Mouse (Mus musculus): ENCODE results near the gene Camta1.

Camta1 gene

DNA sequence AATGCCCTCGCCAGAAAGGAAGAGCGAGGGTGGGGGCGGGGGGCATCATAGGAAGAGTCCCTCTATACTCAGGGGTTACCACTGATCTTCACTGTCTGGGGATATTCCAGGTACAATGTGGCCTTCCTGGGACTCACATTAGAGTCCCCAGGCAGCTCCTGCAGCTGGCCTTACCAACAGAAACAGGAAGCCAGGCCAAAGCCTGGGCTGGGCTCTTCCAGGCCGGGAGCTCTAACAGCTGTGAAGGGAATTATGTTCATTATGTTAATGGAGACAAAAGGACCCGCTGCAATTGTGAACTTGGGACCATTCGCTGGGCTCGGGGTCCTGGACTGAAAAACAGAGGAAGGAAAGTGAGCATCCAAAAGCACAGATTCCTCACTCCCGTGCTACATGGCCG, 200.2 kb downstream of the Camta1 start:
- no peak for DNase-seq

DNA sequence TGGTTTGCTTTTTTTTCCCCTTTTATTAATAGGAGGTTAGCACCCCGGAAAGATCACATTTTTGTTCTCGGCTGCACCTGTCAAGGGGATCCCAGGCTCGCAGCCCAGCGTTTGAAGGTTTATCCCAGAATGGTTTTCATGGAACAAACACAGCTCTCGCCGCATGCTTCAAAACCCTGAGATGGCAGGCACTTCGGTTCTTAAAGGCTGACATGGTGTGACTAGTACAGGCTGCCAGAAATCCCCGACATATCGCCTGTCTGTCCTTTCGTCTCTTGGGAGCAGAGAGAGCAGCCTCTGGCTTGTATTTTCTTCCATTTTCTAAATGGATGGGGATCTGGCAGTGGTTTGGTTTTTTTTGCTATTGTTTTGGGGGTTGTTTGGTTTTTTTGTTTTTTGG, 205.2 kb downstream of the Camta1 start:
- no peak for DNase-seq

DNA sequence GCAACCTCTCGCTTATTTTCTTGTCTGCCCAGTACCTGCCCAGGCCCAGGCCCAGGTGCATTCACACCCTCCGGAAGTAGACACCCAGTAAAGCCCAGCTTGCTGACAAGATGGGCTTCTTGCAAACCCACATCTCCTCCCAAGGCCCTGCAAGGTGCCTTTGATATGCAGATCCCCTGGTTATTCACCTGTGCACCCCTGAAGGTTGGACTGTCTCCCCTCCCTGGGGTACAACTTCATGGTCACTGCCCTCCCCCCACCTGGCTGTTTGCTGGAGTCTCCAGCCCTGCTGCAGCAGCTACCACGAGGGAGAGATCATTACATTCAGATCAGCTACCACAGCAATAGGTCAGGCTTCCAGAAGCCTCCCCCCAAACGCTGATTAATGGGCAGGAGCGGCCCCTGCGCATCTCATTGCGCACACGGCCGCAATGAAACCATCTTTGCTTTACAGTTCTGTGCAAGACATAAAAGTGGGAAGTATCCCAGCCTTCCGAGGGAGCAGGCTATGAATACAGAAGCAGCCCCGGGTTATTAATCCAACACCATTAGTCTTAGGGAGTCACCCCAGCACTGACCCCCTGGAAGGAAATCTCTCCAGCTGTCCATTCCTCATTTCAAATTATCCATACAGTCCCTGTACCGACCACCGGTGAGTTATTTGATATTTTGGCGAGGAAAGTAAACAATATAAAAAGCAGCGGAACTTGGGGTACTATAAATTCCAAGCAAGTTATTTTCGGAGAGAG, 205.9 kb downstream of the Camta1 start:
- no peak for DNase-seq

DNA sequence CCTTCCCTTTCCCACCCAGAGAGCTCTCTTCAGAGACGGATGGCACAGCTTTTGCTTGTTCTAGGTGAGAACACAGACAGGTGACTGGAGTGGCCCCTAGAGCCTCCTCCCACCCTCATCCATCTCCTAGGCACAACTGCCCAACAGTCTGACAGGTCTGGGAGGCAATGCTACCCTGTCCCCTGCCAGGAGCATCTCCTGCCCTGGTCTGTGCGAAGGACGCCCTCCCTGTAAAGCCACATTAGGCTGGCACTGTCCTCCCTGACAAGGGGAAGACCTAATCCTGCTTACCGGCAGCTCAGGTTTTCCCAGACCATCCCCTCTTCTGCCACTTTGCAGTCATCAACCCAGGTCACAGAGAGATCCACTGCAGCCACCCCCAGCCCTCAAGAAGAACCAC, 206.4 kb downstream of the Camta1 start:
- no peak for DNase-seq

DNA sequence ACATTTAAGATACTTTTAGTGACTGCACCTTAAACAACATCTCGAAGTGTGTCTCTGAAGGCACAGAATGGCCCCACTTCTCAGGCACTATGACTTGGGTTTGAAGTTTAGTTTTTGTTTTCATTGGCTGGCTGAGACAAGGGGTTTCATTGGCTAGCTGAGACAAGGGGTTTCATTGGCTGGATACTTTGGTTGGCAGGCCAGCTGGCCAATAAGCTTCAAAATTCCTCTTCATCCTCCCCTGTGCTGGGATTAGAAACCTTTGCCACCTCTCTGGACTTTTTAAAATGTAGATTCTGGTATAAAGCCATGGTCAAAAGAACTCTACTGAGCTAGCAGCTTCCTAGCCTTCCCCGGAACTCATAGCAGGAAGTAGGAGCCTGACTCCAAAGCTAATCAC, 219.3 kb downstream of the Camta1 start:
- no peak for DNase-seq

DNA sequence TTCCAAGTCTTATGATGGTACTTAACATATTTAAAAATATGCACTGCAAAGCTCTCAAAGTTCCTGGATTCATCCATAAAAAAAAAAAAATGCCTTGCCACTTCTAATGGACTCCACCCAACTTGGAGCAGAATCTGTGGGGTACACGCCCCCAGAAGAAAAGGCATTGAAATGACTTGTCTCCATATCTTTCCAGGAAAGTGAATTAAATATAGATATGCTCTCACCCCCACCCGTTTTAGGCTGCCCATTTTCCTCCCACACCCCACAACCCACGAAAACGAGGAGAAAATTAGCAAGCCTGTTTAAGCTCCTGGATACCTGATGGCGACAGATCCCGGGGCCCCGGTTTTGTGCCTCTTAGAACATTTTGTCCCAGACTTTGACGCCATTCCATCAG, 220.7 kb downstream of the Camta1 start:
- no peak for DNase-seq

DNA sequence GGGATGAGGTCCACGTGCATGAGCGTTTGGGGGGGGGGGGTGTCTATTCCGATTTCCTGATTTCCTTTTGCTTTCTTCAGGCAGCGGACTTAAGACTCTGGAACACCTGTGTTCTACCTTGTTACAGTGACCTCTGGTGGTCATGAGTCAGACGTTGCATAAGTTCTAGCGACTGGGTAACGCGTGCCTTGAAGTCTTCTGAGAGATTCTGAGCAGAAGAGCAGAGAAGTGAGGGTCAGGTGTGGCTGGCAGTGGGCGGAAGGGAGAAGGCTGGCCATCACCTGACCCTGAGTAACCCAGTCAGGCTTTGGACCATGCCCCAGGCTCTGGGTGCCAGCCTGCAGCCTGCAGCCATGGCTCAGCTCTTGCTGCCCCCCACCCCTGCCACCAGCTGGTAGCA, 222.7 kb downstream of the Camta1 start:
- DNase-seq = peak; percentile 72

DNA sequence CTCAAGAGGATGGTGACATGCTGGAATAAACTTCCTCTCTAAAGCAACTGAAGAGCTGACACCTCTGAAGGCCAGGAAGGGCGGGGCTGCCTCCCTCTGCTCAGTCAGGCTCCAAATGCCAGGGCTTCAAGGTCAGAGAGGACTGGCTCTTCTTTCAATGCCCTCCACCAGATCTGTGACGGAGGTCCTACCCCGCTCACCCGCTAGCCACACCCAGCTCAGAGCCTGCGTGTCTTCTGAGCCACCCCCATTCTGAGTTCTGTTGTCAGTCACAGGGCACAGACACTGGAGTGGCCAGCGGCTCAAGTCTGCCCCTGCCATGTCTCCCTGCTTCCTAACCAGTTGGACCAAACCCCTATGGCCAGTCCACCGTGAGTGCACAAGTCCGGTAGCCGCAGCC, 224.3 kb downstream of the Camta1 start:
- no peak for DNase-seq

DNA sequence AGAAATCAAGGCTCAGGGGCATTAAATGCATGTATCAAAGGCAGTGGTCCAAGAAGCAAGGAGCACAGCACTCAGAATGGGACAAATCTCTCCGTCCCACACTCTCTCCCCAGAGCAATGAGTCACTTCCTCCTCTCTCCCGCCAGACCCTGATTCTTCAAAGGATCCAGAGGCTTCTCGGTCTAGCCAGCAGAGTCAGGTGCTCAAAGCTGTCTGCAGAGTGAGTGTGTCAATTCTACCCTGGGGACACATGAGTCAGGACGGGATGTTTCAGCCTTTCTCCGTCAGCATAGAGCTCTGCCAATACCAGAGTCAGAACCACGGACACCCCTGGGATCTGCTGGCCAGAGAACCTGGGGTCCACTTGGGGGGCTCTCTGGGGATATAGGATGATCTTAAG, 226.9 kb downstream of the Camta1 start:
- no peak for DNase-seq

DNA sequence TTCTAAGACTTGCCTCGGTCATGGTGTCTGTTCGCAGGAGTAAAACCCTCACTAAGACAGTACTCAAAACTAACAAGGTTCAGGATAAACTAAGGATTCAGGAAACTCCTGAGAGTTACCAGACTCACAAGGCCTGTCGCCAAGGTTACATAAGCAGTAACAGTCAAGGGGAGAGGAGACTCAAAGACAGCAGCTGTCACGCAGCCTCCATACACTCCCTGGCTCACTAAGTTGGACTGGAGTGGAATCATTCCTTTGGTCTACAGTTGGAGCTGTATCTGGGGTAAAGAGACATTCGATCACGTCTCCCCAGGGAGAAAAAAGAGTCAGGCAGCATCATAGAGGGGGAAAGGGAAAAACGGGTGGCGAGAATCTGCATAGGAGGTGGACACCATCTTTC, 227.9 kb downstream of the Camta1 start:
- DNase-seq = no peak

DNA sequence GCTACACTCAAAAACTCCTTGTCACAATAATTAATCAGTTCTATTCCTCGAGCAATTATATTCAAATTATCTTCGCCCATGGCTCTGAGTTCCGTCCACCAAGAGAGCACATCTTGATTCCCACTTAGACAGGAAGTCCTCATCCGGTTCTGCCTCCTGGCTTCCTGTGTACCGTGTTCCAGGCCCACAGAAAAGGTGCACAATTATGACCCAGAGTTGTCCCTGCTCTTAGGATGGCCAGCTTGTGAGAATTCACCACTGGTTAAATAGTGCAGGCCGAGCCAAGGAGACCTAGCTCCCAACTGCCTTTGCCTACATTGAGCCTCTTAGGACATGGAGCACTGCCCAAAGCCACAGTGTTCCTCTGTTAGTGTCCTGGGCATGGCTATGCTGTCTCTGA, 229.4 kb downstream of the Camta1 start:
- no peak for DNase-seq

DNA sequence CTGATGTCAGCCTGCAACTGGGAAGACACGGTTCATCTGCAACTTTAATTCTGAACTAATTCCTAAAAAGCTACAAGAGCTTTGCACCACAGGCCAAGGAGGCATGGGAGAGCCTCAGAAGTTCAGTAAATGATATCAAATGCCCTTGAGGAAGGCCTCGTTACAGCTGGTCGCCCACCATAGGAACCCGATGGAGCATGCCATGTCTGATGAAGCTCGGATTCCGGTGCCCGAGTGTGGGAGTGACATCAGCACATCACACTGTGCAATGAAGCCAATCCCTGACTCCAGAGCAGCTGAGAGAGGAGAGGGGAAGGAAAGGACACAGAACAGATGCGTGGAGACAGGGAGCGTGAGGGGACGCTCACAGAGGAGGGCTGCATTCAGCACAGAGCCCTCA, 231.0 kb downstream of the Camta1 start:
- no peak for DNase-seq

DNA sequence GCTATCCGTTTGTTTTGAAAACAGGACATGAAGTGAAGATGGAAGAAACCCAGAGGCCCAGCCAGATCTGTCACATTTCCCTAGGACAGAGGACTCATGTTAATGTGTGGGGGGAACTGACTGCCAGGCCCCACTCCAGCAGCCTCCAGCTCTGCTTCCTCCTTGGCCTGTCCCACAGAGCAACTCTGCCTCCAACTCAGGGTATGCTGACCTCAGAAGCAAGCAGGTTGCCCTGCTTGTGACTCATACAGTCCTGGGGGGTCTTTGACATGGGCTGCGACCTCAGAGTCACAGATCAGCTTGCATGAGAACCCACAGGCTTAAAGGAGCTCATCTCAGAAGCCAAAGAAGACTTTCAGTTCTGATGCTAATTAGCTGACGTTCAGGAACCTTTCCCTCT, 231.4 kb downstream of the Camta1 start:
- DNase-seq = no peak

DNA sequence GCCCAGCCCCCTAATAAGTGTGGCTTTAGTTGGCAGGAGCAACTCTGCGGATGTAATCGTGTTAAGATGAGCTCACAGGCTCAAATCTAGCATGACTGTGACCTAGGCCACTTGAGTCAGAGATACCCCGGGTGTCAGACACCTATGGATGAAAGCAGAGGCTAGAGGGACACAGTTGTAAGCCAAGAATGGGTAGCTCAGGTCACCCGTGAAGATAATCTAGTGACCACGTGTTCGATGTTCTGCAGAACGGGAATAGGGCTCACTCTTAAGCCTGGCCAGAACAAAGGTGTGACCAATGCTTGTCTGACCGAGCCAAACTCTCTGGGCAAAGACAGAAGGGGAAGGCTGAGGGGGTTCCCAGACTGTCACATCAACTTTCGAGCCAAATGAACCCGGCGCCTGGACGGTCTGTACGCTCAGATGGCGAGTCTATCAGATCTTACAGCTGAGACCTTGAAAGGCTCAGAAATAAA, 242.1 kb downstream of the Camta1 start:
- no peak for DNase-seq

DNA sequence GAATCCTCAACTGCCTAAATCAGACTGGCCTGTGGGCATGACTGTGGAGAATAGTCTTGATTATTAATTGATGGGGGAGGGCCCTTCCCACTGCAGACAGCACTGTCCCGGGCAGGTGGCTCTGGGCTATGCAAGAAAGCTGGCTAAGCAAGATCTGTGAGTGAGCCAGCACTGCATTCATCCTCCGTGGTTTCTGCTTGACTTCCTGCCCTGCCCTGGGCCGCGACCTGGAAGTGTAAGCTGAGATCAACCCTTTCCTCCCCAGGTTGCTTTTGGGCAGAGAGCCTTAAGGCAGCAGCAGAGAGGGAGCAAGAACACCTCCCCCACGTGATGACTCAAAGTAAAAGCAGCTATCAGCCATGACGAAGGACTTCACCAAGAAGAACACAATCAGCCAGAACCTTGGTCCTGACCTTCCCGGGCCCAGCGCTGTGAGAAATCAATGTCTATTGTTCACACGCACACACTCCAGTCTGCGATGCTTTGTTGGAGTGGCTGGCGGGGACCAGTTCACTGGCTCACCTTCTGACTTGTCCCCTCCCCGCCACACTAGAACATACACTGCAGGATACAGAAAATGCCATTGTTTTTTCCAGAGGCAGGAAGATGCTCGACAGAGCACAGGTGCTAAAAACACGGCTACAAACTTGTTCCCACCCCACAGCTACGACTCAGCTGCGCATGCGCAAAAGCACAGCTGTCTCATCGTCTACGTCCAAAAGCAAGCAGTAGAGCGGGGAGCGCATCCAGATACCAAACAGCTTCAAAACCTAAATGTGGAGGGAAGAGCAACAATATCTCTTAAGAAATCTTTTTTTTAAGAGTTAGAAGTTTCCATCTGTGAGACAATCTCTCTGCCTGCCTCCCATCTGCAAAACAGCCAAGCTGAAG, 243.0 kb downstream of the Camta1 start:
- no peak for DNase-seq

DNA sequence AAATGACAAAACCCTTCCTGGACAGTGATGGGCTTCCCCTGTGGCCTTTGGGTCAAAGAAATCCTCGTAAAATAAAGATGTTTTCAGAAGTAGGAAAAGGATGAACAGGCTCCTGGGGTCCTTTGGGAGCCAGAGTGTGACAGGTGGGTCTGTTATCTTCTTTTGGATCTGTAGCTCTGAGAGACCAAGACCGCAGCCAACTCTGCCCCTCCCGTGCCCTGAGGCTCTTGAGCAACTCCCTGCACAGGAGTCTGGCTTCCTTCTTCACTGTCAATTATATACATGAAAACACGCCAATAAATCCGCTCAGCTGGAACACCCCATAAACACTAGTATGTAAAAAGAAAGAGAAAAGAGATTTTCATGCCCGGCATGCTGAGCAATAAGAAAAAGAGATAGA, 250.1 kb downstream of the Camta1 start:
- no peak for DNase-seq

DNA sequence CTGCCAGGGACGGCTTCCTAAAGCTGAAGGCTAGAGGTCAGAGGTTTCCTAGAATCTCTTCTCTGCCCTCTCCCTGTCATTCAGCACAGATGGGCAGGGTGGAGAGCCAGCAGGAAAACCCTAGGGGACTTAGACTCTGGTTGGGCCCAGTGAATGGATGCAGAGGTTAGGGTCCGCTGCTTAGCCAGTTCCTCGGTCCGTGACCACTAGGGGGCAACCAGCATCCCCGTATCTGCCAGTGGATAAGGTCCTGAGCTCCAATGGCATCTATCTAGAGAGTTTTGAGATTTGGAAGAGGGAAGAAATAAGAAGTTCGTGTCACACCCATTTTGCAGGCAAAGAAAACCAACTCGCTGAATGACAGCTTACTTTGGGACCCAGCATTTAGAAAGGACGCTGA, 251.4 kb downstream of the Camta1 start:
- DNase-seq = peak; percentile 44

DNA sequence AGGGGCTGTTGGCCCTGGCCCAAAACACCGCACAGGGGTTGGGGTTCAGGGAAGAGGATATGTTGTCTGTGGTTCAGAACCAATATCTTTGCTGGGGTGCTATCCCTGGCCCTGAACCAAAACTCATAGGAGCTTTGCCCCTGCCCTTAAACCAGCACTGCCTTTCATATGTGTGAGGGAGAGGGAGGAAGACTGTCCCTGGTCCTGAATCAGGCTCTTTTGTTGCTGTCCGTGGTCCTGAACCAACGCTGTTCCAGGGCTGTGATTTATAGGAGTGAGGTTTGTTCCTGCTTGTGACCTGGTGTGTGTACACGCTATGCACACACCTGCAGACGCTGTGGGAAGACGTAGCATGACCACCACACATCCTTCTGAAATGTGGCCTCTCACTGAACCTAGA, 256.8 kb downstream of the Camta1 start:
- peak; percentile 62 for DNase-seq

DNA sequence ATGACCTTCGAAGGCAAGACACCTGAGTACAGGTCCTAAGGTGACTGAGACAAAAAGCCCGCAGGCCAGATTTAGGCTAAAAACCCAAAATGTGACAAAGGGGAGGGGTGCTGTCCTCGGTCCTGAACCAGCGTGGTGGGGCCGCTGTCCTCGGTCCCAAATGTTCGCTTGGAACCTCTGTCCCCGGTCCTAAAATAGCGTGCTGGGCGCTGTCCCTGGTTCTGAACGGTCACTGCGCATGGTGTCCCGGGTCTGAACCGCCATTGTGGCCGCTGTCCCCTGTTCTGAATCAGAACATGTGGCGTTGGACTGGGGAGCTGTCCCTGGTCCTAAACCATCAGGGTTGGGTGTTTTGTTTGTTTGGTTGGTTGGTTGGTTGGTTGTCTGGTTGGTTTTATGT, 257.2 kb downstream of the Camta1 start:
- DNase-seq = peak; percentile 62

DNA sequence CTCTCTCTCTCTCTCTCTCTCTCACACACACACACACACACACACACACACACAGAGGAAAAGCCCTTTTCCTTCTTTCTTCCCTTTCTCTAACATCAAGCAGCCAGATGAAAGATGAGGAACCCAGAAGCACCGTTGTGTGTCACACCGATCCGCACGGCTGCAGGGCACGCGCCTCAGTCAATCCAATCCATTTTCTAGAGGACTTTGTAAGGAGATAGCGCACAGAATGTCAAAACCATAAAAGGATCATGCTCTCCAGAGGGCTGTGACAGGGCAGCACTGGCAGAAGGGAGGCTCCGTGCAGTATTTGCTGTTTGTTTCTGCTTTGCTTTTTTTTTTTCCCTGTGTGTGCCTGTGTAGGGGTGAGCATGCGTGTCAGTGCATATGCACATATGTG, 258.1 kb downstream of the Camta1 start:
- no peak for DNase-seq

DNA sequence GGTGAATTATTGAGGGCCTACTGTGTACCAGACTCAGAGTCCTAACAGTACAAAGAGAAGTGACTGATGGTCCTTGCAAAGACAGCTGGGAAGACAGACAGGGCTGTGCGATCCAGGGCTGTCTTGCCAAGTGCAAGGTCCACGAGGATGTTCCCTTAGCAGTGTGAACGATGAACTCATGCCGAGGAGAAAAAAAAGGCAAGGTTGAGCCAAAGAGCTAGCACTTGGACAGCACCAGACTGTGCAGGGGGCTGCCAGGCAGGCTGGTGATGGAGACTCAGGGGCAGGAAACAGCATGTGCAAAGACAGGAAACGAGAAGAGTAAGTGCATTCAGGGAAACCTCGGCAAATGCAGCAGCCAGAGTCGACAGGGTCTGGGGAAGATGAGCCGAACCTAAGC, 266.6 kb downstream of the Camta1 start:
- peak; percentile 13 for DNase-seq

DNA sequence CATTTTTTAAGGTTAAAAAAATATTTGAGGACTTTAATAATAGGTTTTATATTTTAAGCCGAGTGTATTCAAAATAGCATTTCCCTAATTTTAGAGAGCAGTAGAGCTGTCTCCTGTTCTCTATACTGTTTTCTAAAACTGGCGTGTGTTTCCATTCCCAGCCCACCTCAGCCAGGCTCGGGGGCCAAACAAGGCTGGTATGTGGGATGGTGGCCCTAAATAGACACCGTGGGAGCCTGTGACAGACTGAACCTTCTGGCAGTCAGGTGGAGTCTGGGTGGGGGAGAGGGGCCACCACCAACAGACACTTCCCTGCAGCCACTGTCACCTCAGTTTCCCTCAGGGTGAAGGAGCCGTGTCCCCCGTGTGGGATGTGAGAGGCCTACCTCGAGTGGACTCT, 268.6 kb downstream of the Camta1 start:
- no peak for DNase-seq

DNA sequence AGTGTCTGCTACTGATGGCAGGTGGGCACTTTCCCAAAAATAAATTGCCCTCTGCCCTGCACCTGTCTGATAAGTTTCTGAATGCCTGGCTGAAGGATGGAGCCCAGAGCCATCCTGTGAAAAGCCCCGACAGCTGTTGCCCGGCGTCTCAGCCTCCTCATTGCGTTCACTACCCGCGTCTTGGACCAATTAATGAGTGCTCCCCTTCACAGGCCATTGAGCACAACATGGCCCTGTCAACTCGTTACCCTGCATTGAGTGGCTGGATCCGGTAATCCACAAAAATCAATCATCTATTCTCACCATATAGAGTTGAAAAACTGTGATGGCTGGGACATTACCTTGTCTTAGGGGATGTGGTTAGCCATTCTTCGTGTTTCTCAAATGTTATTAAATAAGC, 275.6 kb downstream of the Camta1 start:
- DNase-seq = no peak

DNA sequence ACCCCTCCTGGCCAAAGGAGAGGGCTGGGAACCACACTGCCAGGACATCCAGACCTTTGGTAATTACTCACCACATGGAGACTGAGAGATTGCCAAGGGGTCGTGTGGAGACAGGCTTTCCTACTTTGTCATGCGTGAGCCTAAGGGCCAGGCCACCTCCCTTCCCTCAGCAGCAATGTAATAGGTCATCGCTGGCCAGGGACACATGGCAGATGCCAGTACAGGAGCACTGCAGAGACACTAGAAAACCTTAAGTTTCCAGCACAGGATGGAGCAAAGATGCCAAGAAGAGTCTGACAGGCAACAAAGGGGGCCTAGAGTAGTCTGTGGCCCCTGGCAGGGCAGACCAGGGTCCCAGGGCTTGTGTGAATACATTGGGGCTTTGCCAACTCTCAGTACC, 283.7 kb downstream of the Camta1 start:
- no peak for DNase-seq

All from kidney, adult 9 months (tissue).